Mouse (Mus musculus): ENCODE measurements around the gene Wrap53. TPM values are rescaled to one million over a fixed set of nuclear protein-coding genes. Genes with fewer than 3 reads are reported as not detected.

The Wrap53 gene
- polyA plus RNA-seq, 1 experiment from 2014 or later: 22.5 TPM

DNA sequence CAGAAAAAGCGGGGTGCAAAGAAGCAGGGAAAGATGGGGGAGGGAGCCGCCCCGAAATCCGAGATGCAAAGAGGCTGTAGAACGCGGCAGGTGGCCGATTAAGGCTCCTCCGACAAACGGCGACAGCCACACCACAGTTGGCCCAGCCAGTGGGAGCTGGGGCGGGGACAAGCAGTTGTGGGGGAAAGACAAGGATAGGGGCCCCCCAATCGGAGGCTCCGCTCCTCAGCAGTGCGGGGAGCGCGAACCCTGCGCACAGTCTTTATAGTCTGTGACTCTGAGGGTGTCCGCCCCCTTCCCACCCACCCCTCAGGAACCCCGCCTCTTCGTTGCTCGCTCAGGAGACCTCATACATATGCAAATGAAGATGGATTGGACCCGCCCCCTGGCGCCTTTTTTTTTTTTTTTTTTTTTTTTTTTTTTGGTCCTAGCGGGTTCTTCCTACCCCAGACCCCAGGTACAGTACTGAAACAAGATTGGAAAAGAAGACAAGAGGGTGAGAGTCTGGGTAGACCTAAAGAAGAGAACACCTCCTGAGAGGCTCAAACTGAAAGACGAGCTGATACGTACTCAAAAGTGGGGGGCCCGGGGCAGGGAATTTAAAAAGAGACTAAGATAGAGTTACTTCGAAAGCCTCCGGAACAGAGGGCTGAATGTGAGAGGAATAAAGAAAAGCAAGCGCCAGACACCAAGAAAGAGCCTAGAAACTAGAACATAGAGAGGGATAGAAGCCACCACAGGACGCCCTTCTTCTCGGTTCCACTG, 25.9 kb upstream of the Wrap53 start, which contains the start of gene Atp1b2:
Gene Atp1b2, minus strand, starts transcription at position 217 of the 765 bp plus-strand sequence.
- H3K27me3 ChIP-seq (ENCODE audit: control insufficient read depth, insufficient read depth, low read length): no peaks in the 10 kb centered on the region
- 2% methylated on average over 32 of the region's 32 CpGs for WGBS
- H3K4me2 ChIP-seq (ENCODE audit: low read length): peak within 1 kb of the TSS; percentile 98
- H3K9ac ChIP-seq (replicated peaks; ENCODE audit: low read length): peak within 1 kb of the TSS; percentile 80
- peaks cover 11% of the 10 kb centered on the region; the same call in 1 of the 2 replicates for H3K36me3 ChIP-seq (ENCODE audit: control insufficient read depth, insufficient read depth, low read length)
- peak within 1 kb of the TSS; percentile 74 for H3K4me3 ChIP-seq (replicated peaks; ENCODE audit: low read depth, low read length)
- ATAC-seq (ENCODE audit: low FRiP score, low TSS enrichment): peak; percentile 87
- H3K4me1 ChIP-seq (ENCODE audit: control insufficient read depth, insufficient read depth, low read length): peaks cover 21% of the 10 kb centered on the region
- H3K9me3 ChIP-seq (ENCODE audit: control insufficient read depth, low read length): no peaks in the 10 kb centered on the region
- H3K27ac ChIP-seq (replicated peaks; ENCODE audit: low read depth, low read length): peak within 1 kb of the TSS; percentile 75
- peak; percentile 92 for DNase-seq

DNA sequence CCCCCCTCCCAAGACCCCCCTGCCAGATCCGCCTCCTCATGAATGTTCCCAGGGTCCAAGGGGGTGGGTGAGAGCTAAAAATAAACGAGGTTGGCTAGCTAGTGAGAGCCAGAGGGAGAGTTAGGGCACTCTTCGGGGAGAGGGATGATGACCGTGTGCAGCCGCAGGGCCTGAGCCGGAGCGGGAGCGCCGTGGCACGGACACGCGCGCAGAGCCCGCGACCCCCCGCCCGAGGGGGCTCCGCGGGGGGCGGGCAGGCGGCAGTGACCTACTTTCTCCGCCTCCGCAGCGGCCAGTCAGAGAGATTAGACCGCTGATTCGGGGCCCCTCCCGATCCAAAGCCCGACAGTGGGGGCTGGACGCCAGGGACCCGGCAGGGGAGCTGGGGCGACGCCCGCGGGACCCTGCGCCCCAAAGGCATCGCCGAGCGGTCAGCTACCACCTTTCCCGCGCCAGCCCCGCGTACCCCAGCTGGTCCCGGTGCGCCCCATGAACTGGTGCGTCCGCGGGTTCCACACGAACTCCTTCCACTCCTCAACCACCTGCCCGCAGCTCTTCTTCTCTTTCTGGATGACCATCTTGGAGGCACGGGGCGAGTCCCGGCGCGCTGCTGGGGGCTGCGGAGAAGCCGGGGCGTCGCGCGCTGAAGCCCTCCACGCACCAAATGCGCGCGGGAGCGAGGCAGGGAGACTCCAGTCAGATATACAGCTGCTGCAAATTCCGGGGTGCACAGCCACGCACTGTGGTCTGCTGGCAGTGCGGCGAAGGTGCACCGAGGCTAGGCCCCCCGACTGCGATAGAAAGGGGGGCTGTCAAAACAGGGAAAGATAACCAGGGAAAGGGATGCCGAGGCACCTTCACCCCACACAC, 25.0 kb upstream of the Wrap53 start:
- Histone ChIP-seq H3K4me3 (replicated peaks; ENCODE audit: low read depth, low read length) (peak overlapping the region; percentile 74), H3K4me1 (ENCODE audit: control insufficient read depth, insufficient read depth, low read length) (peaks cover 29% of the 10 kb centered on the region), H3K9ac (replicated peaks; ENCODE audit: low read length) (peak overlapping the region; percentile 80), H3K36me3 (ENCODE audit: control insufficient read depth, insufficient read depth, low read length) (peaks cover 14% of the 10 kb centered on the region; the same call in 1 of the 2 replicates), H3K27me3 (ENCODE audit: control insufficient read depth, insufficient read depth, low read length) (no peaks in the 10 kb centered on the region), H3K9me3 (ENCODE audit: control insufficient read depth, low read length) (no peaks in the 10 kb centered on the region), H3K4me2 (ENCODE audit: low read length) (peak overlapping the region; percentile 98), H3K27ac (replicated peaks; ENCODE audit: low read depth, low read length) (peak overlapping the region; percentile 75)
- ATAC-seq (ENCODE audit: low FRiP score, low TSS enrichment) (peak; percentile 57), DNase-seq (peak; percentile 74)
- under 1% methylated on average over 67 of the region's 73 CpGs for WGBS

- Histone ChIP-seq H3K4me1 (ENCODE audit: control insufficient read depth, insufficient read depth, low read length) (peaks cover 30% of the 10 kb centered on the region), H3K9me3 (ENCODE audit: control insufficient read depth, low read length) (no peaks in the 10 kb centered on the region), H3K27ac (replicated peaks; ENCODE audit: low read depth, low read length) (peak overlapping the region; percentile 75), H3K27me3 (ENCODE audit: control insufficient read depth, insufficient read depth, low read length) (no peaks in the 10 kb centered on the region), H3K36me3 (ENCODE audit: control insufficient read depth, insufficient read depth, low read length) (peaks cover 14% of the 10 kb centered on the region; the same call in 1 of the 2 replicates), H3K4me3 (replicated peaks; ENCODE audit: low read depth, low read length) (peak overlapping the region; percentile 74), H3K9ac (replicated peaks; ENCODE audit: low read length) (peak overlapping the region; percentile 80), H3K4me2 (ENCODE audit: low read length) (peak overlapping the region; percentile 98)
- 45% methylated on average over 3 of the region's 3 CpGs for WGBS
- peak; percentile 43; the same call in 1 of the 2 replicates for ATAC-seq (ENCODE audit: low FRiP score, low TSS enrichment)
- DNase-seq: peak; percentile 23
Observed at GRCm38 (mm10) chr11:69604347-69604746, 24.3 kb upstream of the Wrap53 start.

DNA sequence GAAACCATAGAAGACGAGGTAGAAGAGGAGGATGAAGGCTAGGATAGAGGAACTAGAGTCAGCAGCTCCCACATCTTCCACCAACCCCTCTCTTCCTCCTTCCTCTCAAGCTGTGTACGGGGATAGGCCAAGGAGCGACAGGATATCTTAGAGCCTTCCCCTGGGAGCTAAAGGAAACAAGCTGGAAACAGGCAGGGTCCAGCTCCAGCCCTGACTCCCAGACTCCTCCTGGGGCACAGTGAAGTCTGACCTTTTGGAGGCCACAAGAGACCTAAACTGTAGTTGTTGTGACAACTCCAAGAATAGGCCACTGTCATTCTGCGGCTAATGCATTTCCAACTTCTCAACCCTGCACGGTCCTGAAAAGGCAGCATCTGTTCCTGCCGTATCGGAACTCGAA, 23.5 kb upstream of the Wrap53 start:
- no peak overlapping the region for H3K9ac ChIP-seq (replicated peaks; ENCODE audit: low read length)
- H3K9me3 ChIP-seq (ENCODE audit: control insufficient read depth, low read length): no peaks in the 10 kb centered on the region
- H3K27me3 ChIP-seq (ENCODE audit: control insufficient read depth, insufficient read depth, low read length): no peaks in the 10 kb centered on the region
- H3K36me3 ChIP-seq (ENCODE audit: control insufficient read depth, insufficient read depth, low read length): peaks cover 17% of the 10 kb centered on the region
- H3K27ac ChIP-seq (replicated peaks; ENCODE audit: low read depth, low read length): no peak overlapping the region
- H3K4me3 ChIP-seq (replicated peaks; ENCODE audit: low read depth, low read length): 0 out of 2 replicates have a peak overlapping the region, but pooled peaks have one; percentile 3
- DNase-seq (no peak), ATAC-seq (ENCODE audit: low FRiP score, low TSS enrichment) (no peak)
- H3K4me1 ChIP-seq (ENCODE audit: control insufficient read depth, insufficient read depth, low read length): peaks cover 30% of the 10 kb centered on the region
- peak overlapping the region; percentile 98 for H3K4me2 ChIP-seq (ENCODE audit: low read length)
- 87% methylated on average over 8 of the region's 8 CpGs for WGBS

- Histone ChIP-seq H3K36me3 (ENCODE audit: control insufficient read depth, insufficient read depth, low read length) (peaks cover 17% of the 10 kb centered on the region), H3K4me3 (replicated peaks; ENCODE audit: low read depth, low read length) (no peak overlapping the region), H3K4me1 (ENCODE audit: control insufficient read depth, insufficient read depth, low read length) (peaks cover 30% of the 10 kb centered on the region), H3K27me3 (ENCODE audit: control insufficient read depth, insufficient read depth, low read length) (no peaks in the 10 kb centered on the region), H3K27ac (replicated peaks; ENCODE audit: low read depth, low read length) (no peak overlapping the region), H3K4me2 (ENCODE audit: low read length) (no peak overlapping the region), H3K9me3 (ENCODE audit: control insufficient read depth, low read length) (no peaks in the 10 kb centered on the region), H3K9ac (replicated peaks; ENCODE audit: low read length) (no peak overlapping the region)
- DNase-seq (no peak), ATAC-seq (ENCODE audit: low FRiP score, low TSS enrichment) (no peak)
- 88% methylated on average over 3 of the region's 3 CpGs for WGBS
Observed at GRCm38 (mm10) chr11:69601768-69602167, 21.7 kb upstream of the Wrap53 start.

DNA sequence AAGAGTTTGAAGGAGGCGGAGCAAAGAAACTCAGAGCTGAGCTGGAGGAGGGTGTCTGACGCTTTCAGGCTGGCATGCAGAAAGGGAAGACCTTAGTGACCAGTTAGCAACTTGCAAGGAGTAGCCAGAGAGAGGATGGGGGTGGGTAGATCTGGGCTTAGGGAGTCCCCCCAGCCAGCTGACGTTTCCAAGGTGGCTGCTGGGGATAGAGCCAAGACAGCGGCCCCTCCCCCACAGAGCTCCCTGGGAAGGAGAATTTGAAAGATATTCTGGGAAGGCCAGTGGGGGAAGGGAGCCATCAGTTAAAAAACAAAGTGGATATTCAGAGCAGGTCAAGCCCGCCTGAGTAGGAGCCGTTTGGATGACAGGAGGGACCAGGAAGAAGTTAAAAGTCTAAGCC, 20.0 kb upstream of the Wrap53 start:
- H3K9ac ChIP-seq (replicated peaks; ENCODE audit: low read length): no peak overlapping the region
- 9% methylated on average over 6 of the region's 6 CpGs for WGBS
- no peak overlapping the region for H3K4me3 ChIP-seq (replicated peaks; ENCODE audit: low read depth, low read length)
- H3K27ac ChIP-seq (replicated peaks; ENCODE audit: low read depth, low read length): 0 out of 2 replicates have a peak overlapping the region, but pooled peaks have one; percentile 22
- no peak for ATAC-seq (ENCODE audit: low FRiP score, low TSS enrichment)
- H3K36me3 ChIP-seq (ENCODE audit: control insufficient read depth, insufficient read depth, low read length): peaks cover 17% of the 10 kb centered on the region
- peak; percentile 69 for DNase-seq
- H3K9me3 ChIP-seq (ENCODE audit: control insufficient read depth, low read length): no peaks in the 10 kb centered on the region
- peaks cover 25% of the 10 kb centered on the region for H3K4me1 ChIP-seq (ENCODE audit: control insufficient read depth, insufficient read depth, low read length)
- no peaks in the 10 kb centered on the region for H3K27me3 ChIP-seq (ENCODE audit: control insufficient read depth, insufficient read depth, low read length)
- H3K4me2 ChIP-seq (ENCODE audit: low read length): no peak overlapping the region

DNA sequence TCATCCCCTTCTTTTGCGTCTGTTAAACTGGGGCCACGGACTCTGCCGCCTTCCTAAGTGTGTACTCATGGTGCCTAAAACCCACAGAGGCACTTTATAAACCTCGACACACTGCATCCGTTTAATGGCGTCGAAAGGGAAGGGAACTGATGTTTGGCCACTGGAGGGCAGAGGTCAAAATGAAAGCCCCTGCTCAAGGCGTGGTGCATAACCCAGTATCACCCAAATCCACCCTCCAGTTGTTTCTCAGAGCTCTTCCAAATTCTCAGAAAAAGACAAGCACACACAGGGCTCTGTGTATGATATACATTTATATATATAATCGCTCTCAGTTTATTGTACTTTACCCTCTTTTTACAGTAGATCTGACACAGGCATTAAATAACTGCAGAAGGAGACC, 19.4 kb upstream of the Wrap53 start:
- no peak for DNase-seq
- WGBS: 9% methylated on average over 9 of the region's 9 CpGs
- Histone ChIP-seq H3K4me1 (ENCODE audit: control insufficient read depth, insufficient read depth, low read length) (peaks cover 20% of the 10 kb centered on the region), H3K4me3 (replicated peaks; ENCODE audit: low read depth, low read length) (no peak overlapping the region), H3K27me3 (ENCODE audit: control insufficient read depth, insufficient read depth, low read length) (no peaks in the 10 kb centered on the region), H3K9me3 (ENCODE audit: control insufficient read depth, low read length) (no peaks in the 10 kb centered on the region), H3K9ac (replicated peaks; ENCODE audit: low read length) (no peak overlapping the region; the same call in 1 of the 2 replicates), H3K36me3 (ENCODE audit: control insufficient read depth, insufficient read depth, low read length) (peaks cover 20% of the 10 kb centered on the region), H3K4me2 (ENCODE audit: low read length) (no peak overlapping the region), H3K27ac (replicated peaks; ENCODE audit: low read depth, low read length) (0 out of 2 replicates have a peak overlapping the region, but pooled peaks have one; percentile 37)
- ATAC-seq (ENCODE audit: low FRiP score, low TSS enrichment): no peak

DNA sequence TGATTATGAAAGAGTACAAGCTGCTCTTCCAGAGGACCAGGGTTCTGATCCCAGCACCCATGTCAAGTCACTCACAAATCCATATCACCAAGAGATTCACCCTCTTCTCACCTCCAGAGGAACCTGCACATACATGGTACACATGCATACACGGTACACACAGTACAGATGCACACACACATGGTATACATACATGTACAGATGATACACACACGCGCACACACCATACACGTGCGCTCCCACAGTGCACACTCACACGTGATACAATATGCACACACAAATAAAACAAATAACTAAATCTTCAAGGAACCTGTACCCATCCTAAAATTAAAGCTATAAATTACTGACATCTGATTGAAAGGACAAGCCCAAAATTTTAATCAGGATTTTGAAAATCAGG, 14.8 kb upstream of the Wrap53 start:
- no peak overlapping the region for H3K4me2 ChIP-seq (ENCODE audit: low read length)
- H3K27me3 ChIP-seq (ENCODE audit: control insufficient read depth, insufficient read depth, low read length): no peaks in the 10 kb centered on the region
- H3K4me1 ChIP-seq (ENCODE audit: control insufficient read depth, insufficient read depth, low read length): no peaks in the 10 kb centered on the region
- no peak overlapping the region for H3K4me3 ChIP-seq (replicated peaks; ENCODE audit: low read depth, low read length)
- WGBS: 98% methylated on average over 6 of the region's 6 CpGs
- no peaks in the 10 kb centered on the region for H3K9me3 ChIP-seq (ENCODE audit: control insufficient read depth, low read length)
- ATAC-seq (ENCODE audit: low FRiP score, low TSS enrichment) (no peak), DNase-seq (no peak)
- no peak overlapping the region for H3K27ac ChIP-seq (replicated peaks; ENCODE audit: low read depth, low read length)
- H3K36me3 ChIP-seq (ENCODE audit: control insufficient read depth, insufficient read depth, low read length): peaks cover 24% of the 10 kb centered on the region
- H3K9ac ChIP-seq (replicated peaks; ENCODE audit: low read length): no peak overlapping the region

All from midbrain, embryonic 14.5 days (tissue).